In the genomic region with DNA sequence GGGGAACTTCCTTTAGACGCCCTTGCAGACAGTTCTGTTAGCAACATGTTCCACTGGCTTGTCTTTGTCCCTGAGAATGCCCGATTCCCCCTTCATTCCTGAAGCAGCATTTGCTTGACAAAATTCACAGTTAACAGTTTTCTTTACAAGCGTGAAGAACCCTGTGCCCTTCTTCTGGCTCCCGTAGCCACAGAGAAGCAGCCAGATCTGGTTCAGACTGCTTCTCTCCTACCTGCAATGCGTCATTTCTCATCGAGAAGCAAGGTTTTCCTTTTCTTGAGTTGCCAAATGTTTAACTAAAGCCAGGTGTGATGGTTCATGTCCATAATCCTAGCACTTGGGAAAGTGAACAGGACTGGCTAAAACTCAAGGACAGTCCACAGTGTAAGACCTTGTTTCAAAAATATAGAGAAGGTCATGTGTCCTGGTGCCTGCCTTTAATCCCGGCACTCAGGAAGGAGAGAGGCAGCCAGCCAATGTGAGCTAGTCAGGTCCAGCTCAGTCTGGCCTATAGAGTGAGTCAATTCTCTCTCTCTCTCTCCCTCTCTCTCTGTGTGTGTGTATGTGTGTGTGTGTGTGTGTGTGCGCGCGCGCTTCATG, we compare ENCODE assay signal across 14 mouse cellular contexts. TPM values are rescaled to one million over a fixed set of nuclear protein-coding genes. Genes with fewer than 3 reads are reported as not detected.
DNase-seq lines count a peak whose midpoint lies in the region; ATAC-seq and TF ChIP-seq lines count a peak whose summit lies in the region.
"Had no signal": no experiment of that assay in that cellular context is flagged by ENCODE, and none has a peak within 500 bp of the region (broad histone marks: within the 10 kb centered on the region; RNA-seq: fewer than 3 reads in every experiment).

No protein-coding gene starts in this region.

- ATAC-seq in forebrain, embryonic 14.5 days, result no peak
- ATAC-seq in heart, postnatal 0 days (ENCODE audit: insufficient read depth, low read depth), result no peak
- ATAC-seq: CD4-positive, CD25-positive, alpha-beta regulatory T cell, adult 4 months had no signal

- H3K9me3 ChIP-seq in forebrain, embryonic 14.5 days (replicated peaks; ENCODE audit: control insufficient read depth, low read length), result no peaks in the 10 kb centered on the region
- no peaks in the 10 kb centered on the region for H3K9me3 ChIP-seq in forebrain, embryonic 10.5 days
- H3K9me3 ChIP-seq in heart, postnatal 0 days (replicated peaks; ENCODE audit: control insufficient read depth, low read length), result no peaks in the 10 kb centered on the region
- H3K9me3 ChIP-seq: liver, embryonic 13.5 days; neural tube, embryonic 12.5 days had no signal

- peak overlapping the region; percentile 10; the same call in 1 of the 2 replicates for H3K27ac ChIP-seq in forebrain, embryonic 14.5 days (ENCODE audit: low read depth, low read length)
- no peak overlapping the region for H3K27ac ChIP-seq in forebrain, embryonic 10.5 days
- peak overlapping the region; percentile 46 for H3K27ac ChIP-seq in testis, adult 2 months (ENCODE audit: control insufficient read depth, insufficient read depth, low read depth, low read length)
- peak overlapping the region; percentile 66; the same call in 1 of the 2 replicates for H3K27ac ChIP-seq in heart, postnatal 0 days (ENCODE audit: low read depth)
- H3K27ac ChIP-seq: liver, embryonic 13.5 days; neural tube, embryonic 12.5 days; stomach, postnatal 0 days had no signal

- no peak for TF ChIP-seq EP300 in heart, postnatal 0 days (IDR thresholded peaks at IDR 0.05; ENCODE audit: low read depth)

- 84% methylated on average over 11 of the region's 11 CpGs for WGBS in forebrain, embryonic 14.5 days
- 93% methylated on average over 11 of the region's 11 CpGs for WGBS in forebrain, embryonic 10.5 days
- WGBS in heart, postnatal 0 days, result 78% methylated on average over 11 of the region's 11 CpGs

- TF ChIP-seq POLR2A in testis, adult 2 months (IDR thresholded peaks at IDR 0.05; ENCODE audit: control insufficient read depth, low read depth, low read length), result no peak

- no peaks in the 10 kb centered on the region for H3K27me3 ChIP-seq in forebrain, embryonic 14.5 days (replicated peaks; ENCODE audit: control insufficient read depth, insufficient read depth, low read length)
- no peaks in the 10 kb centered on the region for H3K27me3 ChIP-seq in forebrain, embryonic 10.5 days (ENCODE audit: poor library complexity, severe bottlenecking)
- no peaks in the 10 kb centered on the region for H3K27me3 ChIP-seq in testis, adult 2 months (ENCODE audit: control insufficient read depth, insufficient read depth, low read length)
- no peaks in the 10 kb centered on the region for H3K27me3 ChIP-seq in heart, postnatal 0 days (ENCODE audit: control insufficient read depth, insufficient read depth, low read length)
- H3K27me3 ChIP-seq: liver, embryonic 13.5 days; megakaryocyte, embryonic 14.5 days; neural tube, embryonic 12.5 days had no signal

- no peak for DNase-seq in forebrain, embryonic 14.5 days (ENCODE audit: low spot score)
- no peak for DNase-seq in forebrain, embryonic 10.5 days (ENCODE audit: extremely low spot score, low spot score)
- no peak for DNase-seq in testis, postnatal 10 days (ENCODE audit: low spot score)
- peak; percentile 49 for DNase-seq in heart, postnatal 0 days (ENCODE audit: low spot score)
- no peak for DNase-seq in spleen, postnatal 10 days (ENCODE audit: low spot score in 2 of 2)
- DNase-seq in T-cell, adult 2 months (ENCODE audit: low spot score), result no peak
- DNase-seq in Muller cell, postnatal 12 days (ENCODE audit: inconsistent ontology term), result no peak
- DNase-seq: gastrocnemius, postnatal 10 days; liver, embryonic 13.5 days had no signal

- H3K4me1 ChIP-seq in forebrain, embryonic 14.5 days (ENCODE audit: control insufficient read depth, insufficient read depth, low read length), result peaks cover 7% of the 10 kb centered on the region; the same call in 1 of the 2 replicates
- H3K4me1 ChIP-seq in forebrain, embryonic 10.5 days, result peaks cover 22% of the 10 kb centered on the region
- peaks cover 5% of the 10 kb centered on the region for H3K4me1 ChIP-seq in testis, adult 2 months (ENCODE audit: control insufficient read depth, insufficient read depth, low read length)
- H3K4me1 ChIP-seq in heart, postnatal 0 days (ENCODE audit: control insufficient read depth, insufficient read depth), result peaks cover 9% of the 10 kb centered on the region

- no peak for TF ChIP-seq CTCF in testis, adult 2 months (IDR thresholded peaks at IDR 0.05; ENCODE audit: control insufficient read depth, insufficient read depth, insufficient replicate concordance, low read depth, low read length)
- no peak for TF ChIP-seq CTCF in heart, postnatal 0 days (IDR thresholded peaks at IDR 0.05; ENCODE audit: low read depth)

- H3K4me2 ChIP-seq in forebrain, embryonic 14.5 days (ENCODE audit: low read length), result no peak overlapping the region
- no peak overlapping the region for H3K4me2 ChIP-seq in heart, postnatal 0 days (ENCODE audit: low read depth, low read length)
- H3K4me2 ChIP-seq: liver, embryonic 13.5 days; neural tube, embryonic 12.5 days had no signal

- H3K9ac ChIP-seq in forebrain, embryonic 14.5 days (ENCODE audit: low read length), result no peak overlapping the region
- H3K9ac ChIP-seq in heart, postnatal 0 days (replicated peaks; ENCODE audit: low read depth, low read length), result no peak overlapping the region
- H3K9ac ChIP-seq: liver, embryonic 13.5 days; neural tube, embryonic 12.5 days had no signal

- no peaks in the 10 kb centered on the region for H3K36me3 ChIP-seq in forebrain, embryonic 14.5 days (ENCODE audit: control insufficient read depth, insufficient read depth, low read length)
- peaks cover under 1% of the 10 kb centered on the region; the same call in 1 of the 2 replicates for H3K36me3 ChIP-seq in forebrain, embryonic 10.5 days (replicated peaks)
- H3K36me3 ChIP-seq in testis, adult 2 months (ENCODE audit: control insufficient read depth, insufficient read depth, low read length), result no peaks in the 10 kb centered on the region
- H3K36me3 ChIP-seq in heart, postnatal 0 days (replicated peaks; ENCODE audit: control insufficient read depth, insufficient read depth, low read length), result no peaks in the 10 kb centered on the region
- H3K36me3 ChIP-seq: liver, embryonic 13.5 days; neural tube, embryonic 12.5 days had no signal

- no peak overlapping the region for H3K4me3 ChIP-seq in forebrain, embryonic 14.5 days (ENCODE audit: low read depth, low read length)
- no peak overlapping the region for H3K4me3 ChIP-seq in forebrain, embryonic 10.5 days
- no peak overlapping the region for H3K4me3 ChIP-seq in testis, adult 2 months (ENCODE audit: control insufficient read depth, low read depth, low read length)
- H3K4me3 ChIP-seq in heart, postnatal 0 days (ENCODE audit: low read depth, low read length), result no peak overlapping the region
- H3K4me3 ChIP-seq: liver, embryonic 13.5 days; megakaryocyte, embryonic 14.5 days; neural tube, embryonic 12.5 days had no signal

RNA-seq across cellular contexts. Expression of gene Prkar1b, which starts 3.2 kb away (rescaled TPM):
- polyA plus RNA-seq in forebrain, embryonic 14.5 days (2014; fragmentation: Nextera tagmentation; extraction: Ambion mirVana), result 93.8 and 128 TPM in 2 replicates
- 3.3 and 5.1 TPM in 2 replicates for polyA plus RNA-seq in forebrain, embryonic 10.5 days (2016; fragmentation: Nextera tagmentation; extraction: Ambion mirVana)
- polyA plus RNA-seq in testis, adult 2 months (2012; rRNA removed), result 5.4 and 6.9 TPM in 2 replicates
- 2.3 TPM in 2 replicates for total RNA-seq in heart, postnatal 0 days (2014; rRNA removed; ENCODE audit: low replicate concordance)
- polyA plus RNA-seq in heart, postnatal 0 days (2015; fragmentation: Nextera tagmentation; extraction: Ambion mirVana), result 3.9 and 4.4 TPM in 2 replicates

RNA-seq across cellular contexts. Expression of gene Dnaaf5, which starts 3.4 kb away (rescaled TPM):
- 2.5 and 2.6 TPM in 2 replicates for polyA plus RNA-seq in forebrain, embryonic 14.5 days (2014; fragmentation: Nextera tagmentation; extraction: Ambion mirVana)
- polyA plus RNA-seq in forebrain, embryonic 10.5 days (2016; fragmentation: Nextera tagmentation; extraction: Ambion mirVana), result 8.0 and 9.9 TPM in 2 replicates
- polyA plus RNA-seq in testis, adult 2 months (2012; rRNA removed), result 35.5 and 40.4 TPM in 2 replicates
- 23.0 and 38.1 TPM in 2 replicates for total RNA-seq in heart, postnatal 0 days (2014; rRNA removed; ENCODE audit: low replicate concordance)
- 2.3 and 2.8 TPM in 2 replicates for polyA plus RNA-seq in heart, postnatal 0 days (2015; fragmentation: Nextera tagmentation; extraction: Ambion mirVana)

RNA-seq across cellular contexts. Expression of gene Sun1, which starts 53.9 kb away (rescaled TPM):
- 44.4 and 49.0 TPM in 2 replicates for polyA plus RNA-seq in forebrain, embryonic 14.5 days (2014; fragmentation: Nextera tagmentation; extraction: Ambion mirVana)
- polyA plus RNA-seq in forebrain, embryonic 10.5 days (2016; fragmentation: Nextera tagmentation; extraction: Ambion mirVana), result 52.9 and 53.8 TPM in 2 replicates
- polyA plus RNA-seq in testis, adult 2 months (2012; rRNA removed), result 114 and 125 TPM in 2 replicates
- total RNA-seq in heart, postnatal 0 days (2014; rRNA removed; ENCODE audit: low replicate concordance), result 46.5 and 71.5 TPM in 2 replicates
- 22.4 and 22.6 TPM in 2 replicates for polyA plus RNA-seq in heart, postnatal 0 days (2015; fragmentation: Nextera tagmentation; extraction: Ambion mirVana)

Comparison
In these comparisons a context has a peak if more than half of its experiments do, and no peak if none do; other contexts are left out.
1. RNA of gene Prkar1b, which starts 3.2 kb away (polyA plus RNA-seq): 93.8 to 128 TPM in forebrain, embryonic 14.5 days; 5.4 to 6.9 TPM in testis, adult 2 months, 3.3 to 5.1 TPM in forebrain, embryonic 10.5 days and 3.9 to 4.4 TPM in heart, postnatal 0 days; every median in the first group is over 10 times any median in the second.